Mouse (Mus musculus): ENCODE results near the gene Pkd1l2. TPM values are rescaled to one million over a fixed set of nuclear protein-coding genes. Genes with fewer than 3 reads are reported as not detected.
A peak's percentile ranks its signal among the peaks of the same experiment; 100 is the strongest.

Pkd1l2 gene
- total and polyA plus RNA-seq, 2 experiments from 2014 or later = 0.06 TPM; not detected in 1

DNA sequence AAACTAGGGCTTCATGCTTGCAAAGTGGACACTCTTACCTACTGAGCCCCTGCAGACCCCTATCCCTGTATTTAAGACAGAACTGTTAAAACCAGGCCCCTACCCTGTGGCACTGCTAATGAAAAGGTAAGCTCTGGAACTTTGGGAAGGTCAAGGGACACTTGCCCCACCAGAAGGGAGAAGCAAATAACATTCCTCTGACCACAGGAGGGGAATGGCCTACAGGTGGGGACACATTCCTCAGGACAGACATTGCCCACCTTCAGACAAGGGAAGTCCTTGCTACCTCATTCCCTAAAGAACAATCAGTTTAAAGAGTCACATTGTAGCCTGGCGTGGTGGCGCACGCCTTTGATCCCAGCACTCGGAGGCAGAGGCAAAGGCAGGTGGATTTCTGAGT lies 64.4 kb downstream of the Pkd1l2 start:
- Histone ChIP-seq H3K27ac (ENCODE audit: low read depth, low read length) (no peak overlapping the region), H3K4me2 (ENCODE audit: low read depth) (no peak overlapping the region), H3K4me3 (ENCODE audit: low read depth, low read length) (no peak overlapping the region), H3K27me3 (ENCODE audit: insufficient read depth, low read length) (no peaks in the 10 kb centered on the region), H3K36me3 (ENCODE audit: insufficient read depth) (no peaks in the 10 kb centered on the region), H3K4me1 (ENCODE audit: insufficient read depth) (no peaks in the 10 kb centered on the region), H3K9me3 (ENCODE audit: low read length) (no peaks in the 10 kb centered on the region), H3K9ac (no peak overlapping the region)
- no peak for TF ChIP-seq CTCF (IDR thresholded peaks at IDR 0.05; ENCODE audit: low read depth)
- WGBS = 89% methylated on average over 4 of the region's 4 CpGs
- ATAC-seq = no peak
- DNase-seq = no peak

DNA sequence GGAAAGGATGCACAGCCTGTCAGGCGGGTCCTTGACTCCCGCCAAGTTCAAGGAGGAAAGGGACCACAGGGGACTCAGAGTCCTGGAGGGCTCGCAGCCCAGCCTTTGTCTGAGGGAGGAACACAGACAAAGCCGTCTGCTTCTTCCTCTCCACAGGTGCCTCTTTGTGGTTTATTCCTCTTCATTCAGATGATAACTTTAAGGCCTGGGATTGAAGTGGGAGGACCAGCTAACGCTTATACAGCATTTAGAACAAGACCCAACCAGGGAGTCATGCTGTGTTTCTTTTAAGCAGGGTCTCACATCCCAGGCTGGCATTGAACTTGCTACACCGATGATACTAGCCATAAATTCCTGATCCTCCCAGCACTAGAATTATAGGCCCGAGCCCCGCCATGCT lies 65.2 kb downstream of the Pkd1l2 start:
- Histone ChIP-seq H3K36me3 (ENCODE audit: insufficient read depth) (no peaks in the 10 kb centered on the region), H3K27ac (ENCODE audit: low read depth, low read length) (no peak overlapping the region), H3K27me3 (ENCODE audit: insufficient read depth, low read length) (no peaks in the 10 kb centered on the region), H3K4me1 (ENCODE audit: insufficient read depth) (no peaks in the 10 kb centered on the region), H3K4me3 (ENCODE audit: low read depth, low read length) (no peak overlapping the region), H3K4me2 (ENCODE audit: low read depth) (no peak overlapping the region), H3K9ac (no peak overlapping the region), H3K9me3 (ENCODE audit: low read length) (no peaks in the 10 kb centered on the region)
- ATAC-seq = no peak
- DNase-seq = no peak
- WGBS = 33% methylated on average over 8 of the region's 8 CpGs
- no peak for TF ChIP-seq CTCF (IDR thresholded peaks at IDR 0.05; ENCODE audit: low read depth)

DNA sequence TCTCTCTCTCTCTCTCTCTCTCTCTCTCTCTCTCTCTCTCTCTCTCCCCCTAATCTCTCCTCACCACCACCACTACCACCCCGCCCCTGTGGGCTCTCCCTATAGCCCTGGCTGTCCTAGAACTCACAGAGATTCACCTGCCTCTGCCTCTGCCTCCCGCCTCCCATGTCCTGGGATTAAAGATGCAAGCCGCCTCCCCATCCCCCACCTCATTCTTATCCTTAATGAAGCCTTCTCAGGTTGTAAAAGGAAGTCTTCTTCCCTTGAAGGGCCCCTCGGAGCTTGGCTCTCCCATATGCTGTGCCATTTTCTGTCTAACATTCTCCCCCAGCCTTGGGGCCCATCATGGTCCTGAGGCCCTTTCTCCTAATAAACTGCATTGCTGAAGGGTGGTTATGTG lies 66.6 kb downstream of the Pkd1l2 start:
- TF ChIP-seq CTCF (IDR thresholded peaks at IDR 0.05; ENCODE audit: low read depth) = no peak
- DNase-seq (no peak), ATAC-seq (no peak)
- Histone ChIP-seq H3K4me2 (ENCODE audit: low read depth) (no peak overlapping the region), H3K4me3 (ENCODE audit: low read depth, low read length) (no peak overlapping the region), H3K4me1 (ENCODE audit: insufficient read depth) (no peaks in the 10 kb centered on the region), H3K27ac (ENCODE audit: low read depth, low read length) (no peak overlapping the region), H3K9me3 (ENCODE audit: low read length) (no peaks in the 10 kb centered on the region), H3K27me3 (ENCODE audit: insufficient read depth, low read length) (no peaks in the 10 kb centered on the region), H3K36me3 (ENCODE audit: insufficient read depth) (no peaks in the 10 kb centered on the region), H3K9ac (no peak overlapping the region)
- WGBS = 63% methylated on average over 4 of the region's 4 CpGs

DNA sequence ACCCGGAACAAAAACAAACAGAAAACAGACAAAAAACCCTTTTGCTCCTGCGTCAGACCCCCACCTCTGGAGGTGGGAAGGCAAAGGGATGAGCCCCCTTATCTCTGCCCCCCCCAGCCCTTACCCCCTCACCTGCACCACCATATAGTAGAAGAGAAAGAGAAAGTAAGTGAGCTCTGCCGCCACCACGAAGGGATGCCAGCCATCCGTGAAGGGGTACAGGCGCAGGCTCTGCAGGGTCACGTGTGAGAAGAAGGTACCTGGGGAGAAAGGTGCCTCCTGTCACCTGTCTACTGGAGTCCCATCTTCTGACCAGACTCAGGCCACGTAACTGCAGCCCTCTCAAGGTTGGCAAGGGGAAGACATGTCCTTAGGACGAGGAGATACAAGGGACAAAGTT lies 70.9 kb downstream of the Pkd1l2 start:
- DNase-seq (no peak), ATAC-seq (no peak)
- Histone ChIP-seq H3K4me3 (ENCODE audit: low read depth, low read length) (no peak overlapping the region), H3K27me3 (ENCODE audit: insufficient read depth, low read length) (no peaks in the 10 kb centered on the region), H3K4me1 (ENCODE audit: insufficient read depth) (no peaks in the 10 kb centered on the region), H3K4me2 (ENCODE audit: low read depth) (no peak overlapping the region), H3K9me3 (ENCODE audit: low read length) (no peaks in the 10 kb centered on the region), H3K36me3 (ENCODE audit: insufficient read depth) (no peaks in the 10 kb centered on the region), H3K27ac (ENCODE audit: low read depth, low read length) (no peak overlapping the region), H3K9ac (no peak overlapping the region)
- TF ChIP-seq CTCF (IDR thresholded peaks at IDR 0.05; ENCODE audit: low read depth) = no peak
- 88% methylated on average over 9 of the region's 9 CpGs for WGBS

DNA sequence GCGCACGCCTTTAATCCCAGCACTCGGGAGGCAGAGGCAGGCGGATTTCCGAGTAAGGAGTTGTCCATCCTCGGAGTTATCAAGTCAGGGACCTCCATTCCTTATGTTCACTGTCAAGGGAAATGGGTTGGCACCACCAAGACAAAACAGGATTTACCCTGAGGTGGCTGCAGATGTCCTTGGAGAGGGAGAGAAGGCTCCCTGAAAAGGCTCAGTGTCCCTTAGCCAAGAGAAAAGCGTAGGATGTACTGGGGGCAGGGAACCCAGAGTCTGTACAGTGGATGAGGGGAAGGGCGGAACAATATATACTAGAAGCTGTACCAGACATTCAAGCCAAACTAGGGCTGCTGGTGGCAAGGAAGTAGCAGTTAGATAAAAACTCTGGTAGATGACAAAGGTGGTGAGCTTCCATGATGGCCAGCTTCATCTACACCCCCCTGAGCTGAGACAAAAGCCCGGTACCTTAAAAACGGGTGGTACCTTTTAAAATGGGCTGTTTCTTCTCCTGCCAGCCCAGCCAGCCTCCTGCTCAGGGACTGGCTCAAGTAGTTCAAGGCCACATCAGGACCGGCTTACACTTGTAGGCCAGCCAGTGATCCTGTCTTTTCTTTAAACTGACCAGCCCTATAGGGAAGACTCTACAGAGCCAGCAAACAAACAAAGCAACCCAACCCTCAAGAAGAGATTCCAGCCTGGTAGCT lies 88.1 kb downstream of the Pkd1l2 start:
- no peaks in the 10 kb centered on the region for H3K36me3 ChIP-seq (ENCODE audit: insufficient read depth)
- peak overlapping the region; percentile 40; the same call in 1 of the 2 replicates for H3K9ac ChIP-seq
- no peak for TF ChIP-seq CTCF (IDR thresholded peaks at IDR 0.05; ENCODE audit: low read depth)
- WGBS = 60% methylated on average over 11 of the region's 11 CpGs
- ATAC-seq = no peak
- no peaks in the 10 kb centered on the region for H3K27me3 ChIP-seq (ENCODE audit: insufficient read depth, low read length)
- H3K27ac ChIP-seq (ENCODE audit: low read depth, low read length) = no peak overlapping the region
- no peaks in the 10 kb centered on the region for H3K9me3 ChIP-seq (ENCODE audit: low read length)
- H3K4me3 ChIP-seq (ENCODE audit: low read depth, low read length) = peak overlapping the region; percentile 66
- peak overlapping the region; percentile 86 for H3K4me2 ChIP-seq (ENCODE audit: low read depth)
- DNase-seq = no peak
- peaks cover 9% of the 10 kb centered on the region; the same call in 1 of the 2 replicates for H3K4me1 ChIP-seq (ENCODE audit: insufficient read depth)

DNA sequence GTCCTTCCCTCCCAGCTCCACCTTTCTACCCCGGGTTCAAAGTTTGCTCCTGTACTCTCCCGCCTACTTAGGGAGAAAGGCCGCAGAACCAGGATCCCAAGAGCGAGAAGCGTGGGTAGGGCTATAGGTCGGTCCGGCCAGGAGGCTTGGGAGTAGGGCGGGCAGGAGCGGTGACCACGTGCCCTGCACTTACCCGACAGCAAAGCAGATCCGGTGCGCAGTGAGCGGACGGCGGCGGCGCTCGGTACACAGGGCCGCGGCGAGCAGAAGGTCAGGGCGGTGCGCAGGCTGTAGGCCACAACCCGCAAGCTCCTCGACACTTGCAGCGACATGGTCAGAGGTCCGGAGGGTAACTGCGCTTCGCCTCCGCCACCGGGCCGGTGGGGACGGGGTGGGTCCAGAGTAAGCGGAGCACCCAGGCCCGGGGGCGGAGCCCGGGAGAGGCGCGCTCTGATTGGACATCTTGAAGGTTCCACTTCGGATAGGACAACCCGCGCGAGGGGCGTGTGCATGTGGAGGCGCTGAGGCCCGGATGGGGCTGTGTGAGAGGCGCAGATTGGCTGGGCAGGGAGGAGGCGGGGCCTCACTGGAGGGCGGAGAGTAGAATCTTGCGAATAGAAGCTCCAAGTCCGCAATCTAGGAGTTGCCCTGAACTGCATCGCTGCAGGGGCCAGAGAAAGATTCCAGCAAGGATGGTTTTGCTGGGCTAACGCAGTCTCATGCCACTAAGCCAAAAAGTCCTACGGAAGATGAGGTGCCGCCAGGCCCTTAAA lies 89.0 kb downstream of the Pkd1l2 start, which contains the start of gene Gcsh:
Gene Gcsh (minus strand): TSS at position 443 of the 773 bp plus-strand sequence.
- ATAC-seq = peak; percentile 100
- no peak for TF ChIP-seq CTCF (IDR thresholded peaks at IDR 0.05; ENCODE audit: low read depth)
- Histone ChIP-seq H3K27ac (ENCODE audit: low read depth, low read length) (0 out of 2 replicates have a peak within 1 kb of the TSS, but pooled peaks have one; percentile 29), H3K4me1 (ENCODE audit: insufficient read depth) (peaks cover 9% of the 10 kb centered on the region; the same call in 1 of the 2 replicates), H3K36me3 (ENCODE audit: insufficient read depth) (no peaks in the 10 kb centered on the region), H3K4me3 (ENCODE audit: low read depth, low read length) (peak within 1 kb of the TSS; percentile 66), H3K4me2 (ENCODE audit: low read depth) (peak within 1 kb of the TSS; percentile 86), H3K9ac (peak within 1 kb of the TSS; percentile 58), H3K27me3 (ENCODE audit: insufficient read depth, low read length) (no peaks in the 10 kb centered on the region), H3K9me3 (ENCODE audit: low read length) (no peaks in the 10 kb centered on the region)
- 1% methylated on average over 56 of the region's 56 CpGs for WGBS
- DNase-seq = peak; percentile 97

All from forebrain, postnatal 0 days (tissue).